Mouse (Mus musculus) cerebellum, adult 18-20 months (tissue): ENCODE results near the gene Gm10409.
"Not testable (repeated sequence)": the region's sequence is repeated elsewhere in the genome, so short reads cannot be mapped to it uniquely, and the experiment has no call there.

ENCODE experiments used
- DNase-seq, 2 experiments: peaks; one replicate each; pipeline ENCODE4 v3.0.0; 2021

The Gm10409 gene

DNA sequence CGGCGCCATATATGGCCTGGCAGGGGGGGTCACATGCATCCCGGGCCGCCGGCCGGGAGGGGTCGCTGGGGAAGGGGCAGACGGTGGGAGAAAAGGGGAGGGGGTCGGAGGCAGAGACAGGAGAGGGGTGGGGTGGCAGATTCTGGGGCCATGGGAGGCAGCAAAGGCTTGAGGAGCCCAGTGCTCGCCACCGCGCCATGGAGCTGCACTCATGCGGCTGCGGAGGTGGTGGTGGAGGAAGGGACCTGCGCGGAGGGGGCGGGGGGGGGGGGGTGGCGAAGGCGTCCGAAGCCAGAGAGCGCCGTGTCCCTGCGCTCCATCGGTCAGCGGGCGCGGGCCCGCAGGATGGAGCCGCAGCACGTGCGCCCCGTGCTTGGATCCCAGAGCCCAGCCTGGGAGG lies at the start of gene Gm10409:
TSS of gene Gm10409 (plus strand) at position 301 of the 400 bp plus-strand sequence.
- DNase-seq, result not testable (repeated sequence)

- DNase-seq, result not testable (repeated sequence)
These were observed 17.6 kb upstream of the Gm10409 start, which contains the start of gene Gm10413 for GRCm38 (mm10) chr14:3394793-3395192. Gm10413 (plus strand) TSS chr14:3395093.

- not testable (repeated sequence) for DNase-seq
These were observed 15.4 kb downstream of the Gm10409 start, which contains the start of gene Gm3005 for GRCm38 (mm10) chr14:3427803-3428202. Gm3005 (plus strand) TSS chr14:3428103.

DNA sequence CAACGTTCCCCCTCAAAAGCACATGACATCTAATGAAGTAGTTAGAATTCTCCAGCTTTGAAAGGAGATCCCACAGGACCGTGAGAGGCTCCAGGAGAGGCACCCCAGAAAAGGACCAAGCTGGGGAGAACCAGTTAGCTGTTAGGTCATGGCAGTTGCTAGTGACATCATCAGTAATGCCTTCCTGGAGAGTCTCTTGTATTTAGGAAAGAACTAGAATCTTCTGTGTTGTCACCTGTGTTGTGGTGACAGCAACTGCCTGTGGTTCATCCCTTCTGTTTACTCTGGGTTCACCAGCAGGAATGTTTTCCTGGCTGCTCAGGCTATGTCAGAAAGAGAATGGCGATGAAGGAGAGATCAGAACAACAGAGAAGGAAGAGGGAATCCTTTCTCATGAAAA lies 36.7 kb downstream of the Gm10409 start, which contains the start of gene Gm10408:
TSS of gene Gm10408 (plus strand) at position 301 of the 400 bp plus-strand sequence.
- DNase-seq, result not testable (repeated sequence)
